Mouse (Mus musculus): ENCODE measurements around the gene Olfr62. TPM values are rescaled to one million over a fixed set of nuclear protein-coding genes. Genes with fewer than 3 reads are reported as not detected.

The Olfr62 gene
- polyA plus RNA-seq, 2 experiments, result not detected

DNA sequence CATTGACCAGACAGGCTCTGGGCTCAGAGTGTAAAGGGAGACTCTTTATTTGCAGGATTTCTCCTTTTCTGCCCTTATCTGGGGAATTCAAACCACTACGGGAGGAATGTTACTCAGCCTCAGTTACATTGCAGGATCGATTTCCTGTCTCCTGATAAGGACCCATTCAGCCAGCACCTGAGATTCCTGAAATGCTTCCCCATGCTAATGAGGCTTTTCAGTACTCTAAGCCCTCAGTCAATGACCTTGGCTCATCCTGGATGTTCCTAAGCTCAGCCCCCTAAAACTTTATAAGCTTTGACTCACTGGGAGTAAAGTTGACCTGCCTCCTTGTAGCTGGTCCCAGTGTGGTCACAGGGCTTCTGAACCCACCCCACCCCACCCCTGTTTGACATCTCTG lies 28.3 kb downstream of the Olfr62 start:
- no peaks in the 10 kb centered on the region for H3K4me1 ChIP-seq (replicated peaks; ENCODE audit: control insufficient read depth in 2 of 2, insufficient read depth in 2 of 2, low read length in 1 of 2)
- no peaks in the 10 kb centered on the region for H3K9me3 ChIP-seq (ENCODE audit: control insufficient read depth, low read length)
- TF ChIP-seq EP300 (IDR thresholded peaks at IDR 0.05; ENCODE audit: low read depth) (no peak), CTCF (IDR thresholded peaks at IDR 0.05; ENCODE audit: low read depth) (no peak)

DNA sequence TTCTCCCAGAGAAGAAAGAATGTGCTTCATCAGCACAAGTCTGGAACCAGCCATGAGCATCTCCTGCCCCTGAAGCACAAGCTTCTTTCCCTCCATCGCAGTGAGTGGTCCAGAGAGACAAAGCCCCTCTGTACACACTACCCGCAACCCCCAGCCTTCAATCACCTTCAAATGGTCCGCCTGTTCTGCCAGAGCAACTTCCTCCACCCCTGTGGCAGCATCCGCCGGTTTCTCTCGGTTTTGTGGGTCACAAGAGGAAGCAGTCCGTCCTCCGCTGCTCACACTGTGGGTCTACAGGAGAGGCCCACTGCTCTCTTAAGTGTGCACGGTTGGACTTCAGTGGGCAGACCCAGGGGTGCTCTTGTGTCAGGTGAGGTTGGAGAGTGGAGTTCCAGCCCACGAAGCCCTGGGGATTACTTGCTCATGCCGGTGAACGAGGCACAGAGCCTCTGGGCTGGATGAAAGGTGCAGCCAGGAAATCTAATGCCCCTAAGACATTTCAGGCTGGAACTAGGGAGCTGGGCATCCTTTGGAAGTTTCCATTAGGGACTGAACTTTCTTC lies 33.7 kb downstream of the Olfr62 start, which contains the start of gene Olfr1342:
Gene Olfr1342, minus strand, starts transcription at position 345 of the 562 bp plus-strand sequence.
- Histone ChIP-seq H3K36me3 (replicated peaks; ENCODE audit: control insufficient read depth, insufficient read depth, low read depth) (no peaks in the 10 kb centered on the region), H3K9me3 (ENCODE audit: control insufficient read depth, low read length) (no peaks in the 10 kb centered on the region), H3K27me3 (ENCODE audit: control insufficient read depth, insufficient read depth, low read length) (no peaks in the 10 kb centered on the region), H3K4me3 (ENCODE audit: insufficient read depth in 1 of 2, low read depth in 2 of 2, low read length in 2 of 2) (no peak within 1 kb of the TSS), H3K9ac (replicated peaks) (no peak within 1 kb of the TSS), H3K27ac (no peak within 1 kb of the TSS), H3K4me2 (ENCODE audit: low read depth) (no peak within 1 kb of the TSS), H3K4me1 (replicated peaks; ENCODE audit: control insufficient read depth in 2 of 2, insufficient read depth in 2 of 2, low read length in 1 of 2) (no peaks in the 10 kb centered on the region)
- DNase-seq (ENCODE audit: low read depth in 3 of 3, low spot score in 3 of 3) (no peak), ATAC-seq (ENCODE audit: insufficient read depth) (no peak)
- TF ChIP-seq CTCF (IDR thresholded peaks at IDR 0.05; ENCODE audit: low read depth), result no peak
- 17% methylated on average over 12 of the region's 12 CpGs for WGBS (ENCODE audit: insufficient replicate concordance)

More for the DNA sequence above, 28.3 kb downstream of the Olfr62 start:
- no peaks in the 10 kb centered on the region for H3K36me3 ChIP-seq (replicated peaks; ENCODE audit: control insufficient read depth, insufficient read depth, low read depth)
- no peak for ATAC-seq (ENCODE audit: insufficient read depth)
- no peak overlapping the region for H3K4me2 ChIP-seq (ENCODE audit: low read depth)
- no peak overlapping the region for H3K4me3 ChIP-seq (ENCODE audit: insufficient read depth in 1 of 2, low read depth in 2 of 2, low read length in 2 of 2)
- no peaks in the 10 kb centered on the region for H3K27me3 ChIP-seq (ENCODE audit: control insufficient read depth, insufficient read depth, low read length)
- no peak overlapping the region for H3K9ac ChIP-seq (replicated peaks)
- H3K27ac ChIP-seq, result no peak overlapping the region
- no peak for DNase-seq (ENCODE audit: low read depth in 3 of 3, low spot score in 3 of 3)
- WGBS (ENCODE audit: insufficient replicate concordance), result 12% methylated on average over 2 of the region's 2 CpGs

DNA sequence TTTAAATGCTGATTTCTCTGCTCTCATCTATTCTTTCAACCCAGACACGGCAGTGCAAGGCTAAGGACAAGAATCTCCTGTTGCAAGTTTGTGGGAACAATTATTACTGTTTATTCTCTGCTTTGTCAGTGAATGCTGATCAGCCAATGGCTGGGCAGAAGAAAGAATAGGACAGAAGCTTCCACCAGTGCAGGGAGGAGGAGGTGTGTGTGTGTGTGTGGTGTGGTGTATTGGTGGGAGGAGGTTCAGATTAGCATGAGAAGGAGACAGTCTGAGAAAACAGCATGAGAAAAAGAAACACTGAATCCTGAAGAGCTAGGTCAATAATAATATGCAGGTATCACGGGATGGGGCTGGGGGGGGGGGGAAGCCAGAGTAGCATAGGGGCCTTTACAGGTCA lies 35.1 kb downstream of the Olfr62 start:
- 35% methylated on average over 2 of the region's 2 CpGs for WGBS (ENCODE audit: insufficient replicate concordance)
- TF ChIP-seq EP300 (IDR thresholded peaks at IDR 0.05; ENCODE audit: low read depth), result no peak
- TF ChIP-seq CTCF (IDR thresholded peaks at IDR 0.05; ENCODE audit: low read depth), result no peak

DNA sequence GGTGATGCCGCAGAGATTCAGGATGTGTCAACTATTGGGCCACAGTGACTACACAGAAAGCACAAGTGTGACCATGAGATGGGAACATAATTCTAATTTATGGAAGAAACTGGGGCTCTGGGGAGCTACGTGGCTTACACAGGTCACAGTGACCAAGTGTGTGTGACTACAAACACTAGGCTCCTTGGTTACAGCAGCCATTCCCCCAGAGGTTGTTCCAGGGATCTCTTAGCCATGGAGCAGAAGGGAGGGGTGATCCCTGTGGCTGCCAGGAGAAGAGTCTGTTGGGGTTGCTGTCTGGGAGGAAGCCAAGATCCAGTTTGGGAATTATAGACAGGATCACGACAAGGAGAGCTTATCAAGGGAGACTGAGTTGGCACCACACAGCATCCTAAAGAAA lies 44.5 kb downstream of the Olfr62 start, which contains the start of gene Olfr1341:
Gene Olfr1341, plus strand, starts transcription at position 301 of the 400 bp plus-strand sequence.
- H3K9ac ChIP-seq (replicated peaks), result no peak within 1 kb of the TSS
- H3K4me3 ChIP-seq (ENCODE audit: insufficient read depth in 1 of 2, low read depth in 2 of 2, low read length in 2 of 2), result no peak within 1 kb of the TSS
- ATAC-seq (ENCODE audit: insufficient read depth) (no peak), DNase-seq (ENCODE audit: low read depth in 3 of 3, low spot score in 3 of 3) (no peak)
- WGBS (ENCODE audit: insufficient replicate concordance), result 51% methylated on average over 3 of the region's 3 CpGs
- no peak within 1 kb of the TSS for H3K27ac ChIP-seq
- H3K4me1 ChIP-seq (replicated peaks; ENCODE audit: control insufficient read depth in 2 of 2, insufficient read depth in 2 of 2, low read length in 1 of 2), result no peaks in the 10 kb centered on the region
- H3K27me3 ChIP-seq (ENCODE audit: control insufficient read depth, insufficient read depth, low read length), result no peaks in the 10 kb centered on the region
- TF ChIP-seq CTCF (IDR thresholded peaks at IDR 0.05; ENCODE audit: low read depth) (no peak), EP300 (IDR thresholded peaks at IDR 0.05; ENCODE audit: low read depth) (no peak)
- H3K4me2 ChIP-seq (ENCODE audit: low read depth), result no peak within 1 kb of the TSS
- no peaks in the 10 kb centered on the region for H3K9me3 ChIP-seq (ENCODE audit: control insufficient read depth, low read length)
- H3K36me3 ChIP-seq (replicated peaks; ENCODE audit: control insufficient read depth, insufficient read depth, low read depth), result no peaks in the 10 kb centered on the region

More for the DNA sequence above, 35.1 kb downstream of the Olfr62 start:
- ATAC-seq (ENCODE audit: insufficient read depth), result no peak
- H3K4me3 ChIP-seq (ENCODE audit: insufficient read depth in 1 of 2, low read depth in 2 of 2, low read length in 2 of 2), result no peak overlapping the region
- H3K4me1 ChIP-seq (replicated peaks; ENCODE audit: control insufficient read depth in 2 of 2, insufficient read depth in 2 of 2, low read length in 1 of 2), result no peaks in the 10 kb centered on the region
- H3K27ac ChIP-seq, result no peak overlapping the region
- no peaks in the 10 kb centered on the region for H3K9me3 ChIP-seq (ENCODE audit: control insufficient read depth, low read length)
- H3K27me3 ChIP-seq (ENCODE audit: control insufficient read depth, insufficient read depth, low read length), result no peaks in the 10 kb centered on the region
- H3K36me3 ChIP-seq (replicated peaks; ENCODE audit: control insufficient read depth, insufficient read depth, low read depth), result no peaks in the 10 kb centered on the region
- no peak overlapping the region for H3K9ac ChIP-seq (replicated peaks)
- no peak for DNase-seq (ENCODE audit: low read depth in 3 of 3, low spot score in 3 of 3)
- no peak overlapping the region for H3K4me2 ChIP-seq (ENCODE audit: low read depth)

DNA sequence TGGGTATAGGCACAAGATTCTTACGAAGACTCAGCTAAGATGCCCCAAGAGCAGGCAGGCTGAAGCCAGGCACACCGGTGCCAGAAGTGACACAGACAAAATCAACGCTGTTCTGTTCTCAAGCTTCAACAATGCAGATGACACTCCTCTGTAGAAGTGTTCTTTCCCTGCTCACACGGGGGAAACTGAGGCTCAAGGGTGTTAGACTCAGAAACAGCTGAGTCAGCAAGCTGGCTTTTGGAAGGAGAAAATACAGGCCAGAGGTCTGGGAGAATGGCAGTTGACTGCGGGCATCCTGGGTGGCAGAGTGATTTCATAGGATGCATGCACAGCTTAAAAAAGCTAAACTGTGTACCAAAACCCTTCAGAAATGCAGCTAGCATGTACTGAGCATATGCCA lies 49.3 kb downstream of the Olfr62 start:
- Histone ChIP-seq H3K27me3 (ENCODE audit: control insufficient read depth, insufficient read depth, low read length) (no peaks in the 10 kb centered on the region), H3K36me3 (replicated peaks; ENCODE audit: control insufficient read depth, insufficient read depth, low read depth) (no peaks in the 10 kb centered on the region), H3K4me3 (ENCODE audit: insufficient read depth in 1 of 2, low read depth in 2 of 2, low read length in 2 of 2) (no peak overlapping the region), H3K4me1 (replicated peaks; ENCODE audit: control insufficient read depth in 2 of 2, insufficient read depth in 2 of 2, low read length in 1 of 2) (no peaks in the 10 kb centered on the region), H3K4me2 (ENCODE audit: low read depth) (no peak overlapping the region), H3K9ac (replicated peaks) (no peak overlapping the region), H3K27ac (no peak overlapping the region), H3K9me3 (ENCODE audit: control insufficient read depth, low read length) (no peaks in the 10 kb centered on the region)
- ATAC-seq (ENCODE audit: insufficient read depth), result no peak
- no peak for DNase-seq (ENCODE audit: low read depth in 3 of 3, low spot score in 3 of 3)
- WGBS (ENCODE audit: insufficient replicate concordance), result 60% methylated on average over 5 of the region's 5 CpGs
- TF ChIP-seq EP300 (IDR thresholded peaks at IDR 0.05; ENCODE audit: low read depth) (no peak), CTCF (IDR thresholded peaks at IDR 0.05; ENCODE audit: low read depth) (no peak)
